Mouse (Mus musculus): Measurements from ENCODE around the gene Slc25a36.
A peak's percentile ranks its signal among the peaks of the same experiment; 100 is the strongest.

Slc25a36 gene

GRCm38 (mm10) chr9:97112238-97112637, 1.3 kb upstream of the Slc25a36 start:
- no peak for DNase-seq (ENCODE audit: low read depth, low spot score)

- DNase-seq (ENCODE audit: low read depth, low spot score), result peak; percentile 30
These were observed 549 bp upstream of the Slc25a36 start for GRCm38 (mm10) chr9:97111506-97111905.

- DNase-seq (ENCODE audit: low read depth, low spot score), result no peak
These were observed 4.3 kb downstream of the Slc25a36 start for GRCm38 (mm10) chr9:97106481-97107160.

GRCm38 (mm10) chr9:97105400-97105985, 5.5 kb downstream of the Slc25a36 start:
- no peak for DNase-seq (ENCODE audit: low read depth, low spot score)

GRCm38 (mm10) chr9:97103376-97104061, 7.4 kb downstream of the Slc25a36 start:
- DNase-seq (ENCODE audit: low read depth, low spot score), result no peak

GRCm38 (mm10) chr9:97098985-97099384, 12.0 kb downstream of the Slc25a36 start:
- DNase-seq (ENCODE audit: low read depth, low spot score), result no peak

GRCm38 (mm10) chr9:97096180-97096579, 14.8 kb downstream of the Slc25a36 start:
- DNase-seq (ENCODE audit: low read depth, low spot score), result no peak

GRCm38 (mm10) chr9:97087850-97088249, 23.1 kb downstream of the Slc25a36 start:
- no peak for DNase-seq (ENCODE audit: low read depth, low spot score)

- no peak for DNase-seq (ENCODE audit: low read depth, low spot score)
These were observed 26.3 kb downstream of the Slc25a36 start for GRCm38 (mm10) chr9:97084628-97085027.

- DNase-seq (ENCODE audit: low read depth, low spot score), result no peak
These were observed 29.7 kb downstream of the Slc25a36 start for GRCm38 (mm10) chr9:97081106-97081862.

- no peak for DNase-seq (ENCODE audit: low read depth, low spot score)
These were observed 41.0 kb downstream of the Slc25a36 start for GRCm38 (mm10) chr9:97069911-97070310.

GRCm38 (mm10) chr9:97069466-97069865, 41.5 kb downstream of the Slc25a36 start:
- no peak for DNase-seq (ENCODE audit: low read depth, low spot score)

- peak; percentile 93 for DNase-seq (ENCODE audit: low read depth, low spot score)
These were observed 42.5 kb downstream of the Slc25a36 start for GRCm38 (mm10) chr9:97068201-97069095.

- DNase-seq (ENCODE audit: low read depth, low spot score), result no peak
These were observed 43.2 kb downstream of the Slc25a36 start for GRCm38 (mm10) chr9:97067761-97068160.

- peak; percentile 60 for DNase-seq (ENCODE audit: low read depth, low spot score)
These were observed 45.1 kb downstream of the Slc25a36 start for GRCm38 (mm10) chr9:97065885-97066284.

GRCm38 (mm10) chr9:97065216-97065615, 45.7 kb downstream of the Slc25a36 start:
- DNase-seq (ENCODE audit: low read depth, low spot score), result no peak

- DNase-seq (ENCODE audit: low read depth, low spot score), result no peak
These were observed 46.8 kb downstream of the Slc25a36 start for GRCm38 (mm10) chr9:97064161-97064560.

- no peak for DNase-seq (ENCODE audit: low read depth, low spot score)
These were observed 49.3 kb downstream of the Slc25a36 start for GRCm38 (mm10) chr9:97061696-97062095.

GRCm38 (mm10) chr9:97056541-97057338, 54.2 kb downstream of the Slc25a36 start:
- peak; percentile 34 for DNase-seq (ENCODE audit: low read depth, low spot score)

- DNase-seq (ENCODE audit: low read depth, low spot score), result peak; percentile 23
These were observed 55.1 kb downstream of the Slc25a36 start for GRCm38 (mm10) chr9:97055906-97056305.

All from mesoderm, embryonic 11.5 days (tissue).